Mouse (Mus musculus): ENCODE measurements around the gene Ubxn10. TPM values are rescaled to one million over a fixed set of nuclear protein-coding genes. Genes with fewer than 3 reads are reported as not detected.

The Ubxn10 gene
- polyA plus RNA-seq, 1 experiment = not detected

DNA sequence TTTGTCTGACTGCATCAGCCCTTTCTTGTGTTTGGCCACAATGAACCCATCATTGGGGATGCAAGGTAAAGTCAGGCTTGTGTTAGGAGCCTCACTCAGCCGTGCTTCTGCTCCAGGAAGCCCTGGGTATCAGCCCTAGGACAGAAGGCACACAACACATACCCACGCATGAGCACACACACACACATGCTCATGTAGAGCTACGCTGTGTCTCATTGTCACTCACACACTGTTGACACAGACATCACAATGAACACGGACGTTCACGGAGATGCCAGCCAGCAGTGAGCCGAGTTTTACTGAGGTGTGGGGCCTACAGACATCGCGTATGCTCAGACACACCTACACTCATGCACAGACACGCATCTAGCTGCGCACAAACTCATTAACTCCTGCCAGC is 19.0 kb upstream of the Ubxn10 start:
- no peak for TF ChIP-seq FOSL1 (IDR thresholded peaks at IDR 0.05; ENCODE audit: insufficient read depth, low read length, poor library complexity, severe bottlenecking)
- no peak for TF ChIP-seq CTCF (IDR thresholded peaks at IDR 0.05; ENCODE audit: control insufficient read depth, insufficient read depth, insufficient read length)
- no peak for TF ChIP-seq MYOG (IDR thresholded peaks at IDR 0.05; ENCODE audit: control insufficient read depth, extremely low read depth, insufficient read length)
- no peak for TF ChIP-seq USF1 (IDR thresholded peaks at IDR 0.05; ENCODE audit: low read depth)
- no peak for TF ChIP-seq MAX (IDR thresholded peaks at IDR 0.05)
- no peak for TF ChIP-seq MYOD1 (IDR thresholded peaks at IDR 0.05; ENCODE audit: control insufficient read depth, insufficient read length, low read depth)
- TF ChIP-seq CEBPB (IDR thresholded peaks at IDR 0.05; ENCODE audit: low read depth) = no peak
- no peak overlapping the region for H3K4me3 ChIP-seq (ENCODE audit: insufficient read depth, poor library complexity, severe bottlenecking)

DNA sequence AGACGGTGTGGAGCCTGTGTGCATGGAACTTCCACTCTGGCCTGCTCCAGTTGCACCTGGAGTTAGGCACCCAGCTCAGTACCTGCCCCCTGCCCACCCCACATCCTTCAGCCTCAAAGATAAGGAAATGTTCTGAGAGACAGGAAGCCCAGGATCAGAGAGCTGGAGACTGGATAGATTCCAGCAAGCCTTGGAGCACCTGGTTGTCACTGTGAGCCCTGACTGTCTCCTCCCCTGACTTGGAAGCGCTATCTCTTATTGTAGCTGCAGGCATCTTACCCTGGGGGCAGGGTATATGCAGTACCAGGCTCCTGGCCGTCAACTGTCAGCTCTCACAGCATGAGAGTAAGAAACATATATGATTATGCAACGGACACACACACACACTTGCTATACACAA is 18.5 kb upstream of the Ubxn10 start:
- TF ChIP-seq MYOD1 (IDR thresholded peaks at IDR 0.05; ENCODE audit: control insufficient read depth, insufficient read length, low read depth) = no peak
- TF ChIP-seq CTCF (IDR thresholded peaks at IDR 0.05; ENCODE audit: control insufficient read depth, insufficient read depth, insufficient read length) = no peak
- no peak for TF ChIP-seq MYOG (IDR thresholded peaks at IDR 0.05; ENCODE audit: control insufficient read depth, extremely low read depth, insufficient read length)
- TF ChIP-seq MAX (IDR thresholded peaks at IDR 0.05) = no peak
- TF ChIP-seq USF1 (IDR thresholded peaks at IDR 0.05; ENCODE audit: low read depth) = no peak
- no peak for TF ChIP-seq FOSL1 (IDR thresholded peaks at IDR 0.05; ENCODE audit: insufficient read depth, low read length, poor library complexity, severe bottlenecking)
- no peak for TF ChIP-seq CEBPB (IDR thresholded peaks at IDR 0.05; ENCODE audit: low read depth)
- no peaks in the 10 kb centered on the region for H3K79me3 ChIP-seq (ENCODE audit: low read depth)
- peaks cover 13% of the 10 kb centered on the region for H3K27me3 ChIP-seq (ENCODE audit: control insufficient read depth, insufficient read depth, insufficient read length)
- no peak overlapping the region for H3ac ChIP-seq (ENCODE audit: control insufficient read depth, insufficient read length, low read depth)
- no peaks in the 10 kb centered on the region for H3K36me3 ChIP-seq (ENCODE audit: control insufficient read depth, insufficient read depth)
- H3K79me2 ChIP-seq (ENCODE audit: control insufficient read depth, insufficient read depth) = no peaks in the 10 kb centered on the region
- no peak overlapping the region for H3K4me3 ChIP-seq (ENCODE audit: insufficient read depth, poor library complexity, severe bottlenecking)

More for the DNA sequence above, 19.0 kb upstream of the Ubxn10 start:
- Histone ChIP-seq H3ac (ENCODE audit: control insufficient read depth, insufficient read length, low read depth) (no peak overlapping the region), H3K79me3 (ENCODE audit: low read depth) (no peaks in the 10 kb centered on the region), H3K79me2 (ENCODE audit: control insufficient read depth, insufficient read depth) (no peaks in the 10 kb centered on the region), H3K36me3 (ENCODE audit: control insufficient read depth, insufficient read depth) (no peaks in the 10 kb centered on the region), H3K27me3 (ENCODE audit: control insufficient read depth, insufficient read depth, insufficient read length) (peaks cover 15% of the 10 kb centered on the region)

DNA sequence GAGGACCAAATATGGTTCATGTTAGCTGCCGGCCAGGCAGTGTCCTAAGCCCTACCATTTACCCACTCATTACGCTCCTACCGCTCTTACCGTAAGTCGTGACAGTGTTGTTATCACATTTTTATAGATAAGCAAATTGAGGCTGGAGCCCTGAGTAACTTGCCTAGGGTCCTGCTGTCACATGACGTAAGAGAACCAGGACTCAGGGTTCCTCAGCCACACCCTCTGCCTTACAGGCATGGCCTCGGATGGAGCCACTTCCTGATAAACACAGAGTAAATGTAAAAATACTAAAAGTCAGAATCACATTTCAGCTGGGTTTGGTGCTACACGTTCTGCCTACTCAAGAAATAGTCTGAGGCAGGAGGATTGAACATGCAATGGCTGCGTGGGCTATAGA is 17.5 kb upstream of the Ubxn10 start:
- H3ac ChIP-seq (ENCODE audit: control insufficient read depth, insufficient read length, low read depth) = no peak overlapping the region

DNA sequence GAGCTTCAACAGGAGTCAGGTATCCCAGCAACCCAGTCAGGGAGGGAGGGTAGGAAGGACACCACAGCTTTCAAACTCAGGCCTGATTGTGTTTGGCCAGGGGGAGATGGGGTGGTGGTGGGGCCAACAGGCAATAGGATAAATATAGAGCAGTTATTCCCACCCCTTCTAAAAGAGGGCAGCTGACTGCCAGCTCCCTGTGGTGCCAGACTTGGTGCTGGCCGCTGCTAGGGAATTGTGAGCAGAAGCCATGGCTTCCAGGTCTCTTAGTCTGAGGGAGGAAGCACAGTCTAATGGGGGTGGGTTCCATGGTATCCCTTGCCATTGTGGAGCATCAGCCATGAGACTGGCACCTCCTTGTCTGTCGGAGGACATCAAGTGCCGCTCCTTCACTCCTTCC is 16.6 kb upstream of the Ubxn10 start:
- TF ChIP-seq CEBPB (IDR thresholded peaks at IDR 0.05; ENCODE audit: low read depth) = no peak
- no peak for TF ChIP-seq CTCF (IDR thresholded peaks at IDR 0.05; ENCODE audit: control insufficient read depth, insufficient read depth, insufficient read length)
- TF ChIP-seq FOSL1 (IDR thresholded peaks at IDR 0.05; ENCODE audit: insufficient read depth, low read length, poor library complexity, severe bottlenecking) = no peak
- TF ChIP-seq MYOG (IDR thresholded peaks at IDR 0.05; ENCODE audit: control insufficient read depth, extremely low read depth, insufficient read length) = no peak
- no peak for TF ChIP-seq MYOD1 (IDR thresholded peaks at IDR 0.05; ENCODE audit: control insufficient read depth, insufficient read length, low read depth)
- no peak for TF ChIP-seq MAX (IDR thresholded peaks at IDR 0.05)
- no peak for TF ChIP-seq USF1 (IDR thresholded peaks at IDR 0.05; ENCODE audit: low read depth)
- Histone ChIP-seq H3ac (ENCODE audit: control insufficient read depth, insufficient read length, low read depth) (no peak overlapping the region), H3K36me3 (ENCODE audit: control insufficient read depth, insufficient read depth) (no peaks in the 10 kb centered on the region), H3K79me2 (ENCODE audit: control insufficient read depth, insufficient read depth) (no peaks in the 10 kb centered on the region), H3K79me3 (ENCODE audit: low read depth) (no peaks in the 10 kb centered on the region), H3K4me3 (ENCODE audit: insufficient read depth, poor library complexity, severe bottlenecking) (no peak overlapping the region), H3K27me3 (ENCODE audit: control insufficient read depth, insufficient read depth, insufficient read length) (peaks cover 20% of the 10 kb centered on the region)

More for the DNA sequence above, 17.5 kb upstream of the Ubxn10 start:
- Histone ChIP-seq H3K36me3 (ENCODE audit: control insufficient read depth, insufficient read depth) (no peaks in the 10 kb centered on the region), H3K27me3 (ENCODE audit: control insufficient read depth, insufficient read depth, insufficient read length) (peaks cover 14% of the 10 kb centered on the region), H3K4me3 (ENCODE audit: insufficient read depth, poor library complexity, severe bottlenecking) (no peak overlapping the region), H3K79me3 (ENCODE audit: low read depth) (no peaks in the 10 kb centered on the region), H3K79me2 (ENCODE audit: control insufficient read depth, insufficient read depth) (no peaks in the 10 kb centered on the region)
- TF ChIP-seq MYOD1 (IDR thresholded peaks at IDR 0.05; ENCODE audit: control insufficient read depth, insufficient read length, low read depth) = no peak
- no peak for TF ChIP-seq MAX (IDR thresholded peaks at IDR 0.05)
- no peak for TF ChIP-seq CTCF (IDR thresholded peaks at IDR 0.05; ENCODE audit: control insufficient read depth, insufficient read depth, insufficient read length)
- TF ChIP-seq CEBPB (IDR thresholded peaks at IDR 0.05; ENCODE audit: low read depth) = no peak
- TF ChIP-seq USF1 (IDR thresholded peaks at IDR 0.05; ENCODE audit: low read depth) = no peak
- TF ChIP-seq FOSL1 (IDR thresholded peaks at IDR 0.05; ENCODE audit: insufficient read depth, low read length, poor library complexity, severe bottlenecking) = no peak
- no peak for TF ChIP-seq MYOG (IDR thresholded peaks at IDR 0.05; ENCODE audit: control insufficient read depth, extremely low read depth, insufficient read length)

DNA sequence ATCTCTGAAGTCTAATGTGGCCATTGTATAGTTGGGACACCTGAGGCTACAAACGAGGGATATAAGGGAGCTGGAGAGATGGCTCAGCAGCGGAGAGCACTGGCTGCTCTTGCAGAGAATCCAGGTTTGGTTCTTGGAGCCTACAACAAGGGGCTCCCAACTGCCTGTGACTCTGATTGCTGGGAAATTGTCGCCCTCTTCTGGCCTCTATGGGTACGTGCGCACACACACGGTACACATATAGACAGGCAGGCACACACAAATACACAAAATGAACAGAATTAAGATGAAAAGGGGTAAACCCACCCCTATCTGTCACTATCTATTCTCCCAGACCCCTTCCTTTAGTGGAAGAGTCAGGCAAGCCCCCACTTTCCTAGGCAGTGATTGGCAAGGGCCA is 15.6 kb upstream of the Ubxn10 start:
- Histone ChIP-seq H3K36me3 (ENCODE audit: control insufficient read depth, insufficient read depth) (no peaks in the 10 kb centered on the region), H3K79me2 (ENCODE audit: control insufficient read depth, insufficient read depth) (no peaks in the 10 kb centered on the region), H3ac (ENCODE audit: control insufficient read depth, insufficient read length, low read depth) (no peak overlapping the region), H3K79me3 (ENCODE audit: low read depth) (no peaks in the 10 kb centered on the region), H3K27me3 (ENCODE audit: control insufficient read depth, insufficient read depth, insufficient read length) (peaks cover 23% of the 10 kb centered on the region), H3K4me3 (ENCODE audit: insufficient read depth, poor library complexity, severe bottlenecking) (no peak overlapping the region)
- TF ChIP-seq MYOG (IDR thresholded peaks at IDR 0.05; ENCODE audit: control insufficient read depth, extremely low read depth, insufficient read length) (no peak), MAX (IDR thresholded peaks at IDR 0.05) (no peak), CTCF (IDR thresholded peaks at IDR 0.05; ENCODE audit: control insufficient read depth, insufficient read depth, insufficient read length) (no peak), FOSL1 (IDR thresholded peaks at IDR 0.05; ENCODE audit: insufficient read depth, low read length, poor library complexity, severe bottlenecking) (no peak), MYOD1 (IDR thresholded peaks at IDR 0.05; ENCODE audit: control insufficient read depth, insufficient read length, low read depth) (no peak), CEBPB (IDR thresholded peaks at IDR 0.05; ENCODE audit: low read depth) (no peak), USF1 (IDR thresholded peaks at IDR 0.05; ENCODE audit: low read depth) (no peak)

Measured in C2C12 (cell line).